Mouse (Mus musculus) cerebellum, adult 2 months (tissue): Measurements from ENCODE around the gene Adprh.

Experiments used
- CTCF ChIP-seq: fragments of 200-500 bp; IDR thresholded peaks from 2 replicates; pipeline ENCODE4 v1.5.1; 2011; ENCODE audit warnings: low read depth, mild to moderate bottlenecking, control low read depth, low read length, moderate library complexity, borderline replicate concordance; ENCODE audit not compliant: insufficient read depth
- POLR2A ChIP-seq: fragments of 200-500 bp; IDR thresholded peaks from 2 replicates; pipeline ENCODE4 v1.6.1; 2011; ENCODE audit warnings: low read length, control low read depth, borderline replicate concordance; ENCODE audit not compliant: insufficient read depth

- TF ChIP-seq CTCF (no peak), POLR2A (no peak)
Observed at GRCm38 (mm10) chr16:38439190-38439589, 13.3 kb downstream of the Adprh start.
